Mouse (Mus musculus): ENCODE data around the gene Tnik. TPM values are rescaled to one million over a fixed set of nuclear protein-coding genes. Genes with fewer than 3 reads are reported as not detected.

The Tnik gene
- total and polyA plus RNA-seq, 2 experiments from 2014 or later: 61.7 to 105 TPM

GRCm38 (mm10) chr3:28593922-28594321 lies 330.9 kb downstream of the Tnik start:
- no peak for DNase-seq (ENCODE audit: low spot score)
- TF ChIP-seq CTCF (IDR thresholded peaks at IDR 0.05; ENCODE audit: low read depth): no peak
- 86% methylated on average over 16 of the region's 16 CpGs for WGBS
- no peak overlapping the region for H3K4me2 ChIP-seq (ENCODE audit: low read depth, low read length)
- no peaks in the 10 kb centered on the region for H3K4me1 ChIP-seq (ENCODE audit: insufficient read depth, low read length)
- no peak overlapping the region for H3K4me3 ChIP-seq (ENCODE audit: low read length)
- H3K27me3 ChIP-seq (ENCODE audit: insufficient read depth, low read length): no peaks in the 10 kb centered on the region
- ATAC-seq: no peak
- no peak overlapping the region for H3K9ac ChIP-seq (replicated peaks; ENCODE audit: low read length)
- no peaks in the 10 kb centered on the region for H3K9me3 ChIP-seq (ENCODE audit: low read length)
- peaks cover 28% of the 10 kb centered on the region; the same call in 1 of the 2 replicates for H3K36me3 ChIP-seq (ENCODE audit: insufficient read depth, low read length)
- H3K27ac ChIP-seq: no peak overlapping the region

- WGBS: 61% methylated on average over 2 of the region's 2 CpGs
- Histone ChIP-seq H3K4me2 (ENCODE audit: low read depth, low read length) (no peak overlapping the region), H3K9ac (replicated peaks; ENCODE audit: low read length) (no peak overlapping the region), H3K4me3 (ENCODE audit: low read length) (no peak overlapping the region), H3K36me3 (ENCODE audit: insufficient read depth, low read length) (peaks cover 43% of the 10 kb centered on the region), H3K9me3 (ENCODE audit: low read length) (no peaks in the 10 kb centered on the region), H3K27ac (no peak overlapping the region), H3K27me3 (ENCODE audit: insufficient read depth, low read length) (no peaks in the 10 kb centered on the region), H3K4me1 (ENCODE audit: insufficient read depth, low read length) (no peaks in the 10 kb centered on the region)
- DNase-seq (ENCODE audit: low spot score) (peak; percentile 30), ATAC-seq (no peak; the same call in 1 of the 2 replicates)
- no peak for TF ChIP-seq CTCF (IDR thresholded peaks at IDR 0.05; ENCODE audit: low read depth)
Measured at GRCm38 (mm10) chr3:28599476-28599875, 336.5 kb downstream of the Tnik start.

DNA sequence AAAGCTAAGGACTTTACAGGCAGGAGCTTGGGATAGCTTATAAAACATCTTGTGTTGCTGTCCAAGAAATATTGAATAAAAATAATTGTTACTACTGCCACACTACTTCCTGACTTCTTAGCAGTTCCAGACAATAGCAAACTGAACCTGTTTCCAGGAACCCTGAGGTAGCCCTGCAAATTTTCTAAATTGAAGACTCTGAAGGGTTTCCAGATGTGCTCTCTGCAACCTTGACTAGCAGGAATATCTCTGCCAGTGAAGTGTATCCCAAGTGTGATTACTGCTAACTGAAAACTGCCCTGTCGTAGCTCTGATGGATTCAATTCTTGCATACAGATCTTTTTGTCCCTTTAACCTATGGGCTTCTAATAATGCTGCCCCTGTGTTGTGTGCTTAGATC lies 343.7 kb downstream of the Tnik start:
- Histone ChIP-seq H3K9me3 (ENCODE audit: low read length) (no peaks in the 10 kb centered on the region), H3K27me3 (ENCODE audit: insufficient read depth, low read length) (no peaks in the 10 kb centered on the region), H3K27ac (no peak overlapping the region), H3K9ac (replicated peaks; ENCODE audit: low read length) (no peak overlapping the region), H3K4me2 (ENCODE audit: low read depth, low read length) (no peak overlapping the region), H3K4me3 (ENCODE audit: low read length) (no peak overlapping the region), H3K4me1 (ENCODE audit: insufficient read depth, low read length) (no peaks in the 10 kb centered on the region), H3K36me3 (ENCODE audit: insufficient read depth, low read length) (peaks cover 27% of the 10 kb centered on the region)
- DNase-seq (ENCODE audit: low spot score) (no peak), ATAC-seq (no peak)
- WGBS: 44% methylated on average over 1 of the region's 1 CpGs
- no peak for TF ChIP-seq CTCF (IDR thresholded peaks at IDR 0.05; ENCODE audit: low read depth)

GRCm38 (mm10) chr3:28612330-28612729 lies 349.3 kb downstream of the Tnik start:
- Histone ChIP-seq H3K4me2 (ENCODE audit: low read depth, low read length) (no peak overlapping the region), H3K4me1 (ENCODE audit: insufficient read depth, low read length) (no peaks in the 10 kb centered on the region), H3K4me3 (ENCODE audit: low read length) (no peak overlapping the region), H3K9ac (replicated peaks; ENCODE audit: low read length) (no peak overlapping the region), H3K27me3 (ENCODE audit: insufficient read depth, low read length) (no peaks in the 10 kb centered on the region), H3K9me3 (ENCODE audit: low read length) (no peaks in the 10 kb centered on the region), H3K27ac (no peak overlapping the region), H3K36me3 (ENCODE audit: insufficient read depth, low read length) (peaks cover 24% of the 10 kb centered on the region)
- no peak for TF ChIP-seq CTCF (IDR thresholded peaks at IDR 0.05; ENCODE audit: low read depth)
- 70% methylated on average over 5 of the region's 5 CpGs for WGBS
- ATAC-seq (no peak), DNase-seq (ENCODE audit: low spot score) (no peak)

GRCm38 (mm10) chr3:28616386-28616785 lies 353.4 kb downstream of the Tnik start:
- no peaks in the 10 kb centered on the region for H3K27me3 ChIP-seq (ENCODE audit: insufficient read depth, low read length)
- no peak overlapping the region for H3K4me2 ChIP-seq (ENCODE audit: low read depth, low read length)
- H3K9ac ChIP-seq (replicated peaks; ENCODE audit: low read length): no peak overlapping the region
- no peaks in the 10 kb centered on the region for H3K4me1 ChIP-seq (ENCODE audit: insufficient read depth, low read length)
- ATAC-seq: no peak
- no peaks in the 10 kb centered on the region for H3K9me3 ChIP-seq (ENCODE audit: low read length)
- H3K27ac ChIP-seq: no peak overlapping the region
- WGBS: 54% methylated on average over 1 of the region's 1 CpGs
- DNase-seq (ENCODE audit: low spot score): peak; percentile 64
- H3K36me3 ChIP-seq (ENCODE audit: insufficient read depth, low read length): peaks cover 19% of the 10 kb centered on the region
- TF ChIP-seq CTCF (IDR thresholded peaks at IDR 0.05; ENCODE audit: low read depth): no peak
- H3K4me3 ChIP-seq (ENCODE audit: low read length): no peak overlapping the region

GRCm38 (mm10) chr3:28617008-28617627 lies 354.1 kb downstream of the Tnik start:
- peak; percentile 21 for DNase-seq (ENCODE audit: low spot score)
- H3K27me3 ChIP-seq (ENCODE audit: insufficient read depth, low read length): no peaks in the 10 kb centered on the region
- H3K4me2 ChIP-seq (ENCODE audit: low read depth, low read length): no peak overlapping the region
- no peak overlapping the region for H3K9ac ChIP-seq (replicated peaks; ENCODE audit: low read length)
- no peaks in the 10 kb centered on the region for H3K9me3 ChIP-seq (ENCODE audit: low read length)
- TF ChIP-seq CTCF (IDR thresholded peaks at IDR 0.05; ENCODE audit: low read depth): no peak
- H3K27ac ChIP-seq: peak overlapping the region; percentile 4; the same call in 1 of the 2 replicates
- peaks cover 19% of the 10 kb centered on the region; the same call in 1 of the 2 replicates for H3K36me3 ChIP-seq (ENCODE audit: insufficient read depth, low read length)
- 73% methylated on average over 5 of the region's 5 CpGs for WGBS
- H3K4me1 ChIP-seq (ENCODE audit: insufficient read depth, low read length): no peaks in the 10 kb centered on the region
- ATAC-seq: peak; percentile 64; the same call in 1 of the 2 replicates
- H3K4me3 ChIP-seq (ENCODE audit: low read length): no peak overlapping the region

- H3K27me3 ChIP-seq (ENCODE audit: insufficient read depth, low read length): no peaks in the 10 kb centered on the region
- H3K9me3 ChIP-seq (ENCODE audit: low read length): no peaks in the 10 kb centered on the region
- ATAC-seq (no peak), DNase-seq (ENCODE audit: low spot score) (no peak)
- TF ChIP-seq CTCF (IDR thresholded peaks at IDR 0.05; ENCODE audit: low read depth): no peak
- H3K4me2 ChIP-seq (ENCODE audit: low read depth, low read length): no peak overlapping the region
- 89% methylated on average over 2 of the region's 2 CpGs for WGBS
- H3K27ac ChIP-seq: no peak overlapping the region
- no peak overlapping the region for H3K4me3 ChIP-seq (ENCODE audit: low read length)
- no peaks in the 10 kb centered on the region for H3K4me1 ChIP-seq (ENCODE audit: insufficient read depth, low read length)
- no peak overlapping the region for H3K9ac ChIP-seq (replicated peaks; ENCODE audit: low read length)
- H3K36me3 ChIP-seq (ENCODE audit: insufficient read depth, low read length): peaks cover 37% of the 10 kb centered on the region
Measured at GRCm38 (mm10) chr3:28621792-28622191, 358.8 kb downstream of the Tnik start.
